Mouse (Mus musculus): ENCODE results near the gene Extl2. TPM values are rescaled to one million over a fixed set of nuclear protein-coding genes. Genes with fewer than 3 reads are reported as not detected.

Extl2 gene
- polyA plus RNA-seq (2016; fragmentation: Nextera tagmentation; extraction: Ambion mirVana), result 20.3 and 21.3 TPM in 2 replicates

GRCm38 (mm10) chr3:116006978-116007940 lies at the start of gene Extl2, which contains the start of gene Slc30a7:
Gene Extl2, plus strand, starts transcription at chr3:116007462.
Gene Slc30a7, minus strand, starts transcription at chr3:116007406.
- peak within 1 kb of the TSS; percentile 89 for H3K9ac ChIP-seq
- H3K27ac ChIP-seq, result peak within 1 kb of the TSS; percentile 86
- no peaks in the 10 kb centered on the region for H3K9me3 ChIP-seq
- H3K4me1 ChIP-seq, result peaks cover 11% of the 10 kb centered on the region; the same call in 1 of the 2 replicates
- WGBS, result under 1% methylated on average over 66 of the region's 67 CpGs
- H3K4me2 ChIP-seq (replicated peaks), result peak within 1 kb of the TSS; percentile 91
- 0 out of 2 replicates have a peak, but pooled peaks cover 3% of the 10 kb centered on the region for H3K36me3 ChIP-seq
- H3K27me3 ChIP-seq, result no peaks in the 10 kb centered on the region
- peak; percentile 91 for ATAC-seq (ENCODE audit: insufficient number of reproducible peaks, insufficient read depth, low FRiP score, low TSS enrichment)
- peak within 1 kb of the TSS; percentile 88 for H3K4me3 ChIP-seq

GRCm38 (mm10) chr3:115961311-115962027 lies 45.8 kb upstream of the Extl2 start:
- WGBS, result 49% methylated on average over 11 of the region's 11 CpGs
- Histone ChIP-seq H3K4me3 (no peak overlapping the region), H3K27me3 (no peaks in the 10 kb centered on the region), H3K9ac (no peak overlapping the region), H3K4me1 (peaks cover 10% of the 10 kb centered on the region), H3K4me2 (replicated peaks) (no peak overlapping the region), H3K27ac (peak overlapping the region; percentile 72), H3K36me3 (peaks cover 15% of the 10 kb centered on the region; the same call in 1 of the 2 replicates), H3K9me3 (no peaks in the 10 kb centered on the region)
- no peak for ATAC-seq (ENCODE audit: insufficient number of reproducible peaks, insufficient read depth, low FRiP score, low TSS enrichment)

GRCm38 (mm10) chr3:115962028-115962415 lies 45.2 kb upstream of the Extl2 start:
- no peak overlapping the region for H3K27ac ChIP-seq
- no peak for ATAC-seq (ENCODE audit: insufficient number of reproducible peaks, insufficient read depth, low FRiP score, low TSS enrichment)
- 26% methylated on average over 4 of the region's 4 CpGs for WGBS
- H3K36me3 ChIP-seq, result peaks cover 14% of the 10 kb centered on the region; the same call in 1 of the 2 replicates
- H3K9me3 ChIP-seq, result no peaks in the 10 kb centered on the region
- H3K4me2 ChIP-seq (replicated peaks), result no peak overlapping the region
- H3K9ac ChIP-seq, result no peak overlapping the region
- no peak overlapping the region for H3K4me3 ChIP-seq
- peaks cover 10% of the 10 kb centered on the region for H3K4me1 ChIP-seq
- H3K27me3 ChIP-seq, result no peaks in the 10 kb centered on the region

- Histone ChIP-seq H3K4me2 (replicated peaks) (no peak overlapping the region), H3K9ac (no peak overlapping the region), H3K4me3 (no peak overlapping the region), H3K36me3 (peaks cover 3% of the 10 kb centered on the region; the same call in 1 of the 2 replicates), H3K9me3 (no peaks in the 10 kb centered on the region), H3K27ac (no peak overlapping the region), H3K4me1 (peaks cover 10% of the 10 kb centered on the region), H3K27me3 (no peaks in the 10 kb centered on the region)
- ATAC-seq (ENCODE audit: insufficient number of reproducible peaks, insufficient read depth, low FRiP score, low TSS enrichment), result no peak
- WGBS, result 96% methylated on average over 1 of the region's 1 CpGs
Observed at GRCm38 (mm10) chr3:115963597-115963996, 43.7 kb upstream of the Extl2 start.

- H3K27ac ChIP-seq, result no peak overlapping the region
- no peak overlapping the region for H3K4me3 ChIP-seq
- H3K4me1 ChIP-seq, result peaks cover 10% of the 10 kb centered on the region
- ATAC-seq (ENCODE audit: insufficient number of reproducible peaks, insufficient read depth, low FRiP score, low TSS enrichment), result no peak
- H3K36me3 ChIP-seq, result no peaks in the 10 kb centered on the region
- H3K9me3 ChIP-seq, result no peaks in the 10 kb centered on the region
- no peaks in the 10 kb centered on the region for H3K27me3 ChIP-seq
- H3K4me2 ChIP-seq (replicated peaks), result no peak overlapping the region
- H3K9ac ChIP-seq, result no peak overlapping the region
- WGBS, result 37% methylated on average over 5 of the region's 5 CpGs
Observed at GRCm38 (mm10) chr3:115964071-115964470, 43.2 kb upstream of the Extl2 start.

- Histone ChIP-seq H3K36me3 (peaks cover 22% of the 10 kb centered on the region; the same call in 1 of the 2 replicates), H3K9ac (no peak overlapping the region), H3K4me1 (peaks cover 2% of the 10 kb centered on the region; the same call in 1 of the 2 replicates), H3K27ac (no peak overlapping the region), H3K4me2 (replicated peaks) (no peak overlapping the region), H3K9me3 (no peaks in the 10 kb centered on the region), H3K4me3 (no peak overlapping the region), H3K27me3 (no peaks in the 10 kb centered on the region)
- no peak for ATAC-seq (ENCODE audit: insufficient number of reproducible peaks, insufficient read depth, low FRiP score, low TSS enrichment)
- 85% methylated on average over 10 of the region's 10 CpGs for WGBS
Observed at GRCm38 (mm10) chr3:115968745-115969530, 38.3 kb upstream of the Extl2 start.

GRCm38 (mm10) chr3:115971045-115971785 lies 36.0 kb upstream of the Extl2 start:
- no peak overlapping the region for H3K4me3 ChIP-seq
- no peak overlapping the region for H3K9ac ChIP-seq
- peaks cover 31% of the 10 kb centered on the region; the same call in 1 of the 2 replicates for H3K36me3 ChIP-seq
- no peak overlapping the region for H3K4me2 ChIP-seq (replicated peaks)
- H3K4me1 ChIP-seq, result no peaks in the 10 kb centered on the region
- 92% methylated on average over 20 of the region's 20 CpGs for WGBS
- ATAC-seq (ENCODE audit: insufficient number of reproducible peaks, insufficient read depth, low FRiP score, low TSS enrichment), result no peak
- H3K9me3 ChIP-seq, result no peaks in the 10 kb centered on the region
- no peaks in the 10 kb centered on the region for H3K27me3 ChIP-seq
- no peak overlapping the region for H3K27ac ChIP-seq

GRCm38 (mm10) chr3:115971891-115972646 lies 35.2 kb upstream of the Extl2 start:
- no peak for ATAC-seq (ENCODE audit: insufficient number of reproducible peaks, insufficient read depth, low FRiP score, low TSS enrichment)
- H3K36me3 ChIP-seq, result peaks cover 35% of the 10 kb centered on the region; the same call in 1 of the 2 replicates
- no peaks in the 10 kb centered on the region for H3K9me3 ChIP-seq
- no peak overlapping the region for H3K27ac ChIP-seq
- no peaks in the 10 kb centered on the region for H3K4me1 ChIP-seq
- no peak overlapping the region for H3K4me2 ChIP-seq (replicated peaks)
- no peak overlapping the region for H3K9ac ChIP-seq
- H3K4me3 ChIP-seq, result no peak overlapping the region
- 95% methylated on average over 14 of the region's 14 CpGs for WGBS
- H3K27me3 ChIP-seq, result no peaks in the 10 kb centered on the region

- Histone ChIP-seq H3K4me2 (replicated peaks) (no peak overlapping the region), H3K36me3 (peaks cover 46% of the 10 kb centered on the region; the same call in 1 of the 2 replicates), H3K27me3 (no peaks in the 10 kb centered on the region), H3K9ac (no peak overlapping the region), H3K27ac (no peak overlapping the region), H3K4me3 (no peak overlapping the region), H3K4me1 (no peaks in the 10 kb centered on the region), H3K9me3 (no peaks in the 10 kb centered on the region)
- ATAC-seq (ENCODE audit: insufficient number of reproducible peaks, insufficient read depth, low FRiP score, low TSS enrichment), result no peak
- 93% methylated on average over 6 of the region's 6 CpGs for WGBS
Observed at GRCm38 (mm10) chr3:115974228-115974627, 33.0 kb upstream of the Extl2 start.

GRCm38 (mm10) chr3:115974995-115975394 lies 32.3 kb upstream of the Extl2 start:
- H3K4me1 ChIP-seq, result no peaks in the 10 kb centered on the region
- H3K4me2 ChIP-seq (replicated peaks), result no peak overlapping the region
- no peak for ATAC-seq (ENCODE audit: insufficient number of reproducible peaks, insufficient read depth, low FRiP score, low TSS enrichment)
- peaks cover 44% of the 10 kb centered on the region; the same call in 1 of the 2 replicates for H3K36me3 ChIP-seq
- H3K4me3 ChIP-seq, result no peak overlapping the region
- no peak overlapping the region for H3K27ac ChIP-seq
- 91% methylated on average over 10 of the region's 10 CpGs for WGBS
- H3K9me3 ChIP-seq, result no peaks in the 10 kb centered on the region
- no peaks in the 10 kb centered on the region for H3K27me3 ChIP-seq
- H3K9ac ChIP-seq, result no peak overlapping the region

Data from embryonic facial prominence, embryonic 12.5 days (tissue).